Mouse (Mus musculus): ENCODE data around the gene Jag2. TPM values are rescaled to one million over a fixed set of nuclear protein-coding genes. Genes with fewer than 3 reads are reported as not detected.

Jag2 gene
- polyA plus RNA-seq, 1 experiment from 2014 or later, result 1.4 TPM

- Histone ChIP-seq H3K27ac (ENCODE audit: low read depth, low read length) (peak overlapping the region; percentile 72), H3K4me1 (replicated peaks; ENCODE audit: control insufficient read depth, insufficient read depth, low read length) (peaks cover 7% of the 10 kb centered on the region; the same call in 1 of the 2 replicates)
- WGBS, result under 1% methylated on average over 58 of the region's 58 CpGs
These were observed 20.6 kb upstream of the Jag2 start for GRCm38 (mm10) chr12:112950040-112950760.

GRCm38 (mm10) chr12:112947307-112947706, 17.7 kb upstream of the Jag2 start:
- ATAC-seq (replicated peaks; ENCODE audit: low FRiP score), result no peak
- no peaks in the 10 kb centered on the region for H3K9me3 ChIP-seq (ENCODE audit: control insufficient read depth, low read length)

More at GRCm38 (mm10) chr12:112950040-112950760, 20.6 kb upstream of the Jag2 start:
- peak overlapping the region; percentile 97 for H3K4me2 ChIP-seq
- no peaks in the 10 kb centered on the region for H3K9me3 ChIP-seq (ENCODE audit: control insufficient read depth, low read length)
- H3K36me3 ChIP-seq (ENCODE audit: control insufficient read depth, insufficient read depth, low read length), result no peaks in the 10 kb centered on the region
- peak; percentile 82 for DNase-seq (ENCODE audit: low spot score)
- peak overlapping the region; percentile 62 for H3K4me3 ChIP-seq (ENCODE audit: low read depth, low read length)
- ATAC-seq (replicated peaks; ENCODE audit: low FRiP score), result peak; percentile 71
- H3K27me3 ChIP-seq (replicated peaks; ENCODE audit: control insufficient read depth, insufficient read depth, low read length), result peaks cover 29% of the 10 kb centered on the region
- peak overlapping the region; percentile 64 for H3K9ac ChIP-seq (ENCODE audit: low read depth, low read length)

GRCm38 (mm10) chr12:112943669-112944068, 14.1 kb upstream of the Jag2 start:
- H3K4me2 ChIP-seq, result no peak overlapping the region
- no peak overlapping the region for H3K9ac ChIP-seq (ENCODE audit: low read depth, low read length)
- no peak overlapping the region for H3K27ac ChIP-seq (ENCODE audit: low read depth, low read length)
- peaks cover 9% of the 10 kb centered on the region; the same call in 1 of the 2 replicates for H3K4me1 ChIP-seq (replicated peaks; ENCODE audit: control insufficient read depth, insufficient read depth, low read length)
- peaks cover 7% of the 10 kb centered on the region; the same call in 1 of the 2 replicates for H3K27me3 ChIP-seq (replicated peaks; ENCODE audit: control insufficient read depth, insufficient read depth, low read length)
- 86% methylated on average over 2 of the region's 2 CpGs for WGBS
- no peaks in the 10 kb centered on the region for H3K9me3 ChIP-seq (ENCODE audit: control insufficient read depth, low read length)
- ATAC-seq (replicated peaks; ENCODE audit: low FRiP score), result no peak
- no peaks in the 10 kb centered on the region for H3K36me3 ChIP-seq (ENCODE audit: control insufficient read depth, insufficient read depth, low read length)
- DNase-seq (ENCODE audit: low spot score), result no peak
- no peak overlapping the region for H3K4me3 ChIP-seq (ENCODE audit: low read depth, low read length)

More at GRCm38 (mm10) chr12:112947307-112947706, 17.7 kb upstream of the Jag2 start:
- no peak overlapping the region for H3K27ac ChIP-seq (ENCODE audit: low read depth, low read length)
- H3K4me1 ChIP-seq (replicated peaks; ENCODE audit: control insufficient read depth, insufficient read depth, low read length), result peaks cover 8% of the 10 kb centered on the region; the same call in 1 of the 2 replicates
- H3K36me3 ChIP-seq (ENCODE audit: control insufficient read depth, insufficient read depth, low read length), result no peaks in the 10 kb centered on the region
- DNase-seq (ENCODE audit: low spot score), result no peak
- no peak overlapping the region for H3K4me2 ChIP-seq
- H3K9ac ChIP-seq (ENCODE audit: low read depth, low read length), result no peak overlapping the region
- no peak overlapping the region for H3K4me3 ChIP-seq (ENCODE audit: low read depth, low read length)
- peaks cover 25% of the 10 kb centered on the region for H3K27me3 ChIP-seq (replicated peaks; ENCODE audit: control insufficient read depth, insufficient read depth, low read length)
- 24% methylated on average over 4 of the region's 4 CpGs for WGBS

GRCm38 (mm10) chr12:112941776-112942713, 12.5 kb upstream of the Jag2 start, which contains the start of gene Nudt14:
TSS of gene Nudt14 (minus strand) at chr12:112942124.
- DNase-seq (ENCODE audit: low spot score) (peak; percentile 83), ATAC-seq (replicated peaks; ENCODE audit: low FRiP score) (peak; percentile 88)
- H3K9me3 ChIP-seq (ENCODE audit: control insufficient read depth, low read length), result no peaks in the 10 kb centered on the region
- no peaks in the 10 kb centered on the region for H3K27me3 ChIP-seq (replicated peaks; ENCODE audit: control insufficient read depth, insufficient read depth, low read length)
- H3K4me3 ChIP-seq (ENCODE audit: low read depth, low read length), result peak within 1 kb of the TSS; percentile 81
- H3K4me1 ChIP-seq (replicated peaks; ENCODE audit: control insufficient read depth, insufficient read depth, low read length), result peaks cover 12% of the 10 kb centered on the region; the same call in 1 of the 2 replicates
- peak within 1 kb of the TSS; percentile 77 for H3K9ac ChIP-seq (ENCODE audit: low read depth, low read length)
- peak within 1 kb of the TSS; percentile 81 for H3K4me2 ChIP-seq
- WGBS, result 2% methylated on average over 58 of the region's 58 CpGs
- no peaks in the 10 kb centered on the region for H3K36me3 ChIP-seq (ENCODE audit: control insufficient read depth, insufficient read depth, low read length)
- H3K27ac ChIP-seq (ENCODE audit: low read depth, low read length), result peak within 1 kb of the TSS; percentile 67

GRCm38 (mm10) chr12:112941156-112941775, 11.7 kb upstream of the Jag2 start:
- 0 out of 2 replicates have a peak, but pooled peaks have one; percentile 1 for ATAC-seq (replicated peaks; ENCODE audit: low FRiP score)
- no peak for DNase-seq (ENCODE audit: low spot score)
- no peaks in the 10 kb centered on the region for H3K9me3 ChIP-seq (ENCODE audit: control insufficient read depth, low read length)
- H3K4me3 ChIP-seq (ENCODE audit: low read depth, low read length), result peak overlapping the region; percentile 81
- H3K4me2 ChIP-seq, result peak overlapping the region; percentile 81
- no peak overlapping the region for H3K27ac ChIP-seq (ENCODE audit: low read depth, low read length)
- no peaks in the 10 kb centered on the region for H3K36me3 ChIP-seq (ENCODE audit: control insufficient read depth, insufficient read depth, low read length)
- peak overlapping the region; percentile 77 for H3K9ac ChIP-seq (ENCODE audit: low read depth, low read length)
- no peaks in the 10 kb centered on the region for H3K27me3 ChIP-seq (replicated peaks; ENCODE audit: control insufficient read depth, insufficient read depth, low read length)
- WGBS, result 46% methylated on average over 10 of the region's 10 CpGs
- peaks cover 12% of the 10 kb centered on the region; the same call in 1 of the 2 replicates for H3K4me1 ChIP-seq (replicated peaks; ENCODE audit: control insufficient read depth, insufficient read depth, low read length)

GRCm38 (mm10) chr12:112940710-112941109, 11.1 kb upstream of the Jag2 start:
- DNase-seq (ENCODE audit: low spot score) (no peak), ATAC-seq (replicated peaks; ENCODE audit: low FRiP score) (no peak)
- Histone ChIP-seq H3K27me3 (replicated peaks; ENCODE audit: control insufficient read depth, insufficient read depth, low read length) (no peaks in the 10 kb centered on the region), H3K4me1 (replicated peaks; ENCODE audit: control insufficient read depth, insufficient read depth, low read length) (peaks cover 12% of the 10 kb centered on the region; the same call in 1 of the 2 replicates), H3K4me3 (ENCODE audit: low read depth, low read length) (no peak overlapping the region), H3K9me3 (ENCODE audit: control insufficient read depth, low read length) (no peaks in the 10 kb centered on the region), H3K9ac (ENCODE audit: low read depth, low read length) (no peak overlapping the region), H3K36me3 (ENCODE audit: control insufficient read depth, insufficient read depth, low read length) (no peaks in the 10 kb centered on the region), H3K27ac (ENCODE audit: low read depth, low read length) (no peak overlapping the region), H3K4me2 (no peak overlapping the region; the same call in 1 of the 2 replicates)
- 83% methylated on average over 9 of the region's 9 CpGs for WGBS

GRCm38 (mm10) chr12:112940238-112940637, 10.7 kb upstream of the Jag2 start:
- Histone ChIP-seq H3K27ac (ENCODE audit: low read depth, low read length) (no peak overlapping the region), H3K9ac (ENCODE audit: low read depth, low read length) (no peak overlapping the region)

More at GRCm38 (mm10) chr12:112940238-112940637, 10.7 kb upstream of the Jag2 start:
- DNase-seq (ENCODE audit: low spot score), result no peak
- Histone ChIP-seq H3K36me3 (ENCODE audit: control insufficient read depth, insufficient read depth, low read length) (no peaks in the 10 kb centered on the region), H3K9me3 (ENCODE audit: control insufficient read depth, low read length) (no peaks in the 10 kb centered on the region), H3K4me1 (replicated peaks; ENCODE audit: control insufficient read depth, insufficient read depth, low read length) (peaks cover 12% of the 10 kb centered on the region; the same call in 1 of the 2 replicates), H3K4me3 (ENCODE audit: low read depth, low read length) (no peak overlapping the region), H3K27me3 (replicated peaks; ENCODE audit: control insufficient read depth, insufficient read depth, low read length) (no peaks in the 10 kb centered on the region), H3K4me2 (no peak overlapping the region)
- 89% methylated on average over 4 of the region's 4 CpGs for WGBS
- ATAC-seq (replicated peaks; ENCODE audit: low FRiP score), result no peak

All from liver, embryonic 11.5 days (tissue).